Mouse (Mus musculus): Measurements from ENCODE around the gene Sh3kbp1. TPM values are rescaled to one million over a fixed set of nuclear protein-coding genes. Genes with fewer than 3 reads are reported as not detected.

Sh3kbp1 gene
- polyA plus RNA-seq, 1 experiment, result 139 TPM

- Histone ChIP-seq H3K27ac (ENCODE audit: insufficient read depth, low read depth, low read length) (no peak overlapping the region), H3K4me3 (ENCODE audit: insufficient read depth, low read length) (no peak overlapping the region), H3K4me1 (ENCODE audit: control insufficient read depth, insufficient read depth, low read length) (peaks cover 16% of the 10 kb centered on the region)
- TF ChIP-seq POLR2A (IDR thresholded peaks at IDR 0.05; ENCODE audit: borderline replicate concordance, low read depth, low read length), result no peak
- TF ChIP-seq CTCF (IDR thresholded peaks at IDR 0.05; ENCODE audit: low read depth, low read length), result no peak
These were observed 49.2 kb downstream of the Sh3kbp1 start for GRCm38 (mm10) chrX:159676242-159676641.

GRCm38 (mm10) chrX:159677585-159678319, 50.7 kb downstream of the Sh3kbp1 start:
- no peak overlapping the region for H3K4me3 ChIP-seq (ENCODE audit: insufficient read depth, low read length)
- TF ChIP-seq CTCF (IDR thresholded peaks at IDR 0.05; ENCODE audit: low read depth, low read length) (no peak), POLR2A (IDR thresholded peaks at IDR 0.05; ENCODE audit: borderline replicate concordance, low read depth, low read length) (no peak)
- peaks cover 11% of the 10 kb centered on the region for H3K4me1 ChIP-seq (ENCODE audit: control insufficient read depth, insufficient read depth, low read length)
- H3K27ac ChIP-seq (ENCODE audit: insufficient read depth, low read depth, low read length), result no peak overlapping the region

- Histone ChIP-seq H3K27ac (ENCODE audit: insufficient read depth, low read depth, low read length) (no peak overlapping the region), H3K4me1 (ENCODE audit: control insufficient read depth, insufficient read depth, low read length) (peaks cover 15% of the 10 kb centered on the region), H3K4me3 (ENCODE audit: insufficient read depth, low read length) (no peak overlapping the region)
- no peak for TF ChIP-seq POLR2A (IDR thresholded peaks at IDR 0.05; ENCODE audit: borderline replicate concordance, low read depth, low read length)
- TF ChIP-seq CTCF (IDR thresholded peaks at IDR 0.05; ENCODE audit: low read depth, low read length), result no peak
These were observed 51.3 kb downstream of the Sh3kbp1 start for GRCm38 (mm10) chrX:159678320-159678835.

GRCm38 (mm10) chrX:159685521-159685920, 58.4 kb downstream of the Sh3kbp1 start:
- TF ChIP-seq CTCF (IDR thresholded peaks at IDR 0.05; ENCODE audit: low read depth, low read length) (no peak), POLR2A (IDR thresholded peaks at IDR 0.05; ENCODE audit: borderline replicate concordance, low read depth, low read length) (no peak)
- H3K27ac ChIP-seq (ENCODE audit: insufficient read depth, low read depth, low read length), result no peak overlapping the region
- H3K4me1 ChIP-seq (ENCODE audit: control insufficient read depth, insufficient read depth, low read length), result peaks cover 6% of the 10 kb centered on the region
- H3K4me3 ChIP-seq (ENCODE audit: insufficient read depth, low read length), result no peak overlapping the region

GRCm38 (mm10) chrX:159686850-159687249, 59.8 kb downstream of the Sh3kbp1 start:
- Histone ChIP-seq H3K4me1 (ENCODE audit: control insufficient read depth, insufficient read depth, low read length) (peaks cover 6% of the 10 kb centered on the region), H3K4me3 (ENCODE audit: insufficient read depth, low read length) (no peak overlapping the region), H3K27ac (ENCODE audit: insufficient read depth, low read depth, low read length) (no peak overlapping the region)
- TF ChIP-seq POLR2A (IDR thresholded peaks at IDR 0.05; ENCODE audit: borderline replicate concordance, low read depth, low read length) (no peak), CTCF (IDR thresholded peaks at IDR 0.05; ENCODE audit: low read depth, low read length) (no peak)

GRCm38 (mm10) chrX:159688698-159689097, 61.6 kb downstream of the Sh3kbp1 start:
- Histone ChIP-seq H3K4me3 (ENCODE audit: insufficient read depth, low read length) (no peak overlapping the region), H3K27ac (ENCODE audit: insufficient read depth, low read depth, low read length) (no peak overlapping the region), H3K4me1 (ENCODE audit: control insufficient read depth, insufficient read depth, low read length) (no peaks in the 10 kb centered on the region)
- no peak for TF ChIP-seq POLR2A (IDR thresholded peaks at IDR 0.05; ENCODE audit: borderline replicate concordance, low read depth, low read length)
- no peak for TF ChIP-seq CTCF (IDR thresholded peaks at IDR 0.05; ENCODE audit: low read depth, low read length)

- Histone ChIP-seq H3K4me1 (ENCODE audit: control insufficient read depth, insufficient read depth, low read length) (no peaks in the 10 kb centered on the region), H3K27ac (ENCODE audit: insufficient read depth, low read depth, low read length) (no peak overlapping the region), H3K4me3 (ENCODE audit: insufficient read depth, low read length) (no peak overlapping the region)
- TF ChIP-seq POLR2A (IDR thresholded peaks at IDR 0.05; ENCODE audit: borderline replicate concordance, low read depth, low read length), result no peak
- no peak for TF ChIP-seq CTCF (IDR thresholded peaks at IDR 0.05; ENCODE audit: low read depth, low read length)
These were observed 62.8 kb downstream of the Sh3kbp1 start for GRCm38 (mm10) chrX:159689785-159690416.

GRCm38 (mm10) chrX:159693126-159693525, 66.1 kb downstream of the Sh3kbp1 start:
- H3K27ac ChIP-seq (ENCODE audit: insufficient read depth, low read depth, low read length), result no peak overlapping the region
- TF ChIP-seq POLR2A (IDR thresholded peaks at IDR 0.05; ENCODE audit: borderline replicate concordance, low read depth, low read length) (no peak), CTCF (IDR thresholded peaks at IDR 0.05; ENCODE audit: low read depth, low read length) (no peak)
- peaks cover 3% of the 10 kb centered on the region for H3K4me1 ChIP-seq (ENCODE audit: control insufficient read depth, insufficient read depth, low read length)
- H3K4me3 ChIP-seq (ENCODE audit: insufficient read depth, low read length), result no peak overlapping the region

GRCm38 (mm10) chrX:159696545-159696944, 69.5 kb downstream of the Sh3kbp1 start:
- Histone ChIP-seq H3K4me1 (ENCODE audit: control insufficient read depth, insufficient read depth, low read length) (peaks cover 7% of the 10 kb centered on the region), H3K4me3 (ENCODE audit: insufficient read depth, low read length) (no peak overlapping the region), H3K27ac (ENCODE audit: insufficient read depth, low read depth, low read length) (no peak overlapping the region)
- TF ChIP-seq CTCF (IDR thresholded peaks at IDR 0.05; ENCODE audit: low read depth, low read length), result no peak
- TF ChIP-seq POLR2A (IDR thresholded peaks at IDR 0.05; ENCODE audit: borderline replicate concordance, low read depth, low read length), result no peak

- Histone ChIP-seq H3K27ac (ENCODE audit: insufficient read depth, low read depth, low read length) (no peak overlapping the region), H3K4me1 (ENCODE audit: control insufficient read depth, insufficient read depth, low read length) (peaks cover 7% of the 10 kb centered on the region), H3K4me3 (ENCODE audit: insufficient read depth, low read length) (no peak overlapping the region)
- TF ChIP-seq CTCF (IDR thresholded peaks at IDR 0.05; ENCODE audit: low read depth, low read length) (no peak), POLR2A (IDR thresholded peaks at IDR 0.05; ENCODE audit: borderline replicate concordance, low read depth, low read length) (no peak)
These were observed 70.0 kb downstream of the Sh3kbp1 start for GRCm38 (mm10) chrX:159697030-159697454.
